Mouse (Mus musculus): Measurements from ENCODE around the gene Cfap97d1.

DNA sequence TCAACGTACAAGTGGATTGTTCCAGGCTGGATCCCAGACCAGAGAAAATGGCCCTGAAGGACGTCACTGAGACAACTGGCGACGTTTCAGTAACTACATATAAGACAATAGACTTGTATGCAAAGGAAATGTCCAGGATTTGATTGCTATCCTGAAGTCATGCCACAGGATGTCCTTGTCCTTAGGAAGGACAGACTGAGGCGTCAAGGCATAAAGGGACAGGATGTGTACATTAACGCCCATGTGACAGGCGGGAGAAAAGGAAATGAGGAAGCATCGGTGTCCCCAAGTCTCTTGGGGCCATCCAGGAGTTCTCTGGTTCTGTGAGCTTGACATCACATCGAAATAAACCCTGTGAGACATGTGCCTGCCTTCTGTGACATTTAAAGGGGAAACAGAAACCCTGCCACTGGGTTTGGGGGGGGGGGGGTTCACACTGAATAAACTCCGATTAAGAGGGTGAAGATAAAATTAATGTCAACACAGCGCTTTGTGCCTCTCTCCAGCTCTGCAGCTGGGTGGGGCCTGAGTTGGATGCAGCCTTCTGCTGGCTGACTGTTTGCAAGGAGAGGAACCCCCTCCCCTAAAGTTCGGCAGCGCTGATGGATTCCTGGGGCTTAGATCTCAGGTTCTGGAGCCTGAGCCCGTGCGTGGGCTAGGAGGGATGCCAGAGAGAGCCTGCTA, 25.0 kb downstream of the Cfap97d1 start:
- no peak for TF ChIP-seq CTCF (IDR thresholded peaks at IDR 0.05 in 2 of 3, conservative IDR thresholded peaks at IDR 0.05 in 1 of 3; ENCODE audit: control insufficient read depth in 1 of 3, insufficient read depth in 1 of 3, low read depth in 2 of 3, low read length in 3 of 3, poor library complexity in 1 of 3, severe bottlenecking in 1 of 3)
- no peak for TF ChIP-seq RCOR1 (IDR thresholded peaks at IDR 0.05; ENCODE audit: low read depth, low read length)
- no peak for TF ChIP-seq ZC3H11A (IDR thresholded peaks at IDR 0.05; ENCODE audit: low read depth, low read length)
- TF ChIP-seq POLR2A (IDR thresholded peaks at IDR 0.05; ENCODE audit: control insufficient read depth in 1 of 2, insufficient read depth in 1 of 2, low read depth in 1 of 2, low read length in 2 of 2, poor library complexity in 1 of 2) = no peak
- TF ChIP-seq BHLHE40 (IDR thresholded peaks at IDR 0.05; ENCODE audit: borderline replicate concordance, low read depth, low read length) = no peak
- no peak for TF ChIP-seq POLR2AphosphoS5 (IDR thresholded peaks at IDR 0.05; ENCODE audit: borderline replicate concordance, low read depth, low read length)
- TF ChIP-seq SIN3A (IDR thresholded peaks at IDR 0.05; ENCODE audit: low read length) = no peak
- no peak for TF ChIP-seq GABPA (IDR thresholded peaks at IDR 0.05; ENCODE audit: low read depth, low read length)
- no peak for TF ChIP-seq ZNF384 (IDR thresholded peaks at IDR 0.05; ENCODE audit: low read depth, low read length)
- TF ChIP-seq ELF1 (IDR thresholded peaks at IDR 0.05; ENCODE audit: low read depth, low read length) = no peak
- TF ChIP-seq MYB (IDR thresholded peaks at IDR 0.05; ENCODE audit: low read depth, low read length) = no peak
- no peak for TF ChIP-seq EP300 (IDR thresholded peaks at IDR 0.05; ENCODE audit: low read depth in 1 of 2, low read length in 2 of 2)
- TF ChIP-seq TBP (IDR thresholded peaks at IDR 0.05; ENCODE audit: low read depth, low read length) = no peak
